Mouse (Mus musculus) kidney, postnatal 0 days (tissue): ENCODE data around the gene Dgcr2. TPM values are rescaled to one million over a fixed set of nuclear protein-coding genes. Genes with fewer than 3 reads are reported as not detected.

Experiments
- ATAC-seq: fragments of 200-750 bp; cut with Nextera tagmentation; replicated peaks from 2 replicates; pipeline ENCODE4 v1.8.0; 2017; ENCODE audit warnings: low read depth, moderate number of reproducible peaks, moderate TSS enrichment, moderate library complexity; ENCODE audit not compliant: low FRiP score
- DNase-seq: peaks from one replicate; pipeline ENCODE4 v3.0.0-alpha.2; 2016; ENCODE audit warnings: low spot score
- H3K27ac ChIP-seq: fragments of 300-500 bp; sonication (generic); 2 replicates; pipeline ENCODE4 v1.5.1; 2014; ENCODE audit warnings: mild to moderate bottlenecking
- H3K27me3 ChIP-seq: fragments of 300-500 bp; sonication (generic); 2 replicates; pipeline ENCODE4 v1.6.1; 2014; ENCODE audit warnings: low read length, mixed read lengths; ENCODE audit not compliant: insufficient read depth
- H3K36me3 ChIP-seq: fragments of 300-500 bp; sonication (generic); 2 replicates; pipeline ENCODE4 v1.6.1; 2014; ENCODE audit warnings: low read length, mixed read lengths; ENCODE audit not compliant: insufficient read depth
- H3K4me1 ChIP-seq: fragments of 300-500 bp; sonication (generic); replicated peaks from 2 replicates; pipeline ENCODE4 v1.6.1; 2014; ENCODE audit warnings: antibody characterized with exemption, low read length, mixed read lengths; ENCODE audit not compliant: insufficient read depth
- H3K4me2 ChIP-seq: fragments of 300-500 bp; sonication (generic); 2 replicates; pipeline ENCODE4 v1.6.1; 2014; ENCODE audit warnings: mild to moderate bottlenecking, low read length, moderate library complexity, mixed read lengths
- H3K4me3 ChIP-seq: fragments of 300-500 bp; sonication (generic); replicated peaks from 2 replicates; pipeline ENCODE4 v1.5.1; 2014; ENCODE audit warnings: low read depth, low read length
- H3K9ac ChIP-seq: fragments of 300-500 bp; sonication (generic); 2 replicates; pipeline ENCODE4 v1.6.1; 2014; ENCODE audit warnings: low read depth, low read length
- H3K9me3 ChIP-seq: fragments of 300-500 bp; sonication (generic); replicated peaks from 2 replicates; pipeline ENCODE4 v1.6.1; 2016; ENCODE audit warnings: low read length, inconsistent platforms, mixed read lengths
- CTCF ChIP-seq: IDR thresholded peaks from 2 replicates; pipeline ENCODE4 v1.5.1; 2016; ENCODE audit warnings: antibody characterized with exemption, low read depth, mild to moderate bottlenecking, moderate library complexity
- WGBS: fragments of 180-500 bp; shearing (Covaris S2); extraction: QIAGEN DNeasy Blood & Tissue Kit; methylation state at CpG from one replicate; pipeline ENCODE4 v1.1.7; 2014; 5-methylcytosine and 5-hydroxymethylcytosine counted together
- polyA plus RNA-seq: library from polyadenylated mRNA; unstranded; fragments of >200 nt; fragmentation: Nextera tagmentation; extraction: Ambion mirVana; gene quantifications from 2 replicates; pipeline ENCODE4 v1.2.1, GENCODE M21; 2015

Dgcr2 gene
- polyA plus RNA-seq, 1 experiment from 2014 or later: 57.8 TPM

DNA sequence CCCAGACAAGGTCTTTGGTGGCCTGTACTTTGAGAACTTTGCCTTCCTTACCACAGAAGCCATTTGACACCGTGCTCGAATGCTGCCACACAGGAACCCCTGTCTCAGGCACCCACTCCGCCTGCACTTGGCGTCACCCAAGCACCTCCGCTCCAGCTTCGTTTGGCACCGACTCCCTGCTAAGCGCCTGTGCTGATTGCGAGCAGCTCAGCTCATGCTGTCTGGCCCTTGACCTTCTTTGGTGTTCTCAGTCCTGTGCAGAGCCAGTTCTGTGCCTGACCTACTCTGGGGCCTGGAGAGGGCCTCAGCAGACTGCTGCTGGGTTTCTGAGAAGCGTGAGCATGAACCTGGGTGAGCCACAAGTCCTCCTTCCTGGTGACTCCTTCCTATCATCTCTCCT is 38.4 kb upstream of the Dgcr2 start:
- Histone ChIP-seq H3K27ac (no peak overlapping the region), H3K9ac (no peak overlapping the region), H3K4me2 (no peak overlapping the region), H3K36me3 (no peaks in the 10 kb centered on the region), H3K9me3 (no peaks in the 10 kb centered on the region), H3K4me3 (no peak overlapping the region), H3K4me1 (no peaks in the 10 kb centered on the region), H3K27me3 (no peaks in the 10 kb centered on the region)
- DNase-seq (no peak), ATAC-seq (no peak)
- WGBS: 82% methylated on average over 10 of the region's 10 CpGs
- TF ChIP-seq CTCF: no peak

DNA sequence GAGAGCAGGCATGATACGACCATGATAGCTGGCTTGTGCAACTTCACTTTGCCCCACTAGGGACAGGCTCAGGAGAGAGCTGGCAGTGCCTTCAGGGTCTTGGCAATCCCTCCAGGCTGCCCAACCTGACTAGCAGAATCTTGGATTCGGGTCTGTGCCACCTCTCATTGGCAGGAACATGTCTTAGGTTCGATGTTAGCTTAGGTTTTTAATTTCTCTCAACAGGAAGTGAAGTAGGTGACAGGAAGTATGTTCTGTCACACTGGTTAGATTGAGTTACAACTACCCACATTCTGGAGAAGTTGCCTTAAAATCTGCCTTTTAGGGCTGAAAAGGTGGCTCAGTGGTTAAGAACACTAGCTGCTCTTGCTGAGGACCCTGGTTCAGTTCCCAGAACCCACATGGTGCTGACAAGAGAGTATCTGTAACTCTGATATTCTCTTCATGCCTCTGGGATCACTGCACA is 36.1 kb upstream of the Dgcr2 start:
- no peaks in the 10 kb centered on the region for H3K9me3 ChIP-seq
- no peak overlapping the region for H3K9ac ChIP-seq
- H3K36me3 ChIP-seq: no peaks in the 10 kb centered on the region
- H3K27me3 ChIP-seq: no peaks in the 10 kb centered on the region
- no peak overlapping the region for H3K27ac ChIP-seq
- TF ChIP-seq CTCF: no peak
- ATAC-seq (no peak), DNase-seq (no peak)
- WGBS: 56% methylated on average over 3 of the region's 3 CpGs
- no peak overlapping the region for H3K4me2 ChIP-seq
- H3K4me1 ChIP-seq: no peaks in the 10 kb centered on the region
- H3K4me3 ChIP-seq: no peak overlapping the region

GRCm38 (mm10) chr16:17933594-17934444 is 35.5 kb upstream of the Dgcr2 start:
- Histone ChIP-seq H3K36me3 (no peaks in the 10 kb centered on the region), H3K9me3 (no peaks in the 10 kb centered on the region), H3K27ac (no peak overlapping the region), H3K4me2 (no peak overlapping the region), H3K27me3 (no peaks in the 10 kb centered on the region), H3K4me3 (no peak overlapping the region), H3K9ac (no peak overlapping the region), H3K4me1 (no peaks in the 10 kb centered on the region)
- ATAC-seq (no peak), DNase-seq (no peak)
- 73% methylated on average over 9 of the region's 9 CpGs for WGBS
- no peak for TF ChIP-seq CTCF

DNA sequence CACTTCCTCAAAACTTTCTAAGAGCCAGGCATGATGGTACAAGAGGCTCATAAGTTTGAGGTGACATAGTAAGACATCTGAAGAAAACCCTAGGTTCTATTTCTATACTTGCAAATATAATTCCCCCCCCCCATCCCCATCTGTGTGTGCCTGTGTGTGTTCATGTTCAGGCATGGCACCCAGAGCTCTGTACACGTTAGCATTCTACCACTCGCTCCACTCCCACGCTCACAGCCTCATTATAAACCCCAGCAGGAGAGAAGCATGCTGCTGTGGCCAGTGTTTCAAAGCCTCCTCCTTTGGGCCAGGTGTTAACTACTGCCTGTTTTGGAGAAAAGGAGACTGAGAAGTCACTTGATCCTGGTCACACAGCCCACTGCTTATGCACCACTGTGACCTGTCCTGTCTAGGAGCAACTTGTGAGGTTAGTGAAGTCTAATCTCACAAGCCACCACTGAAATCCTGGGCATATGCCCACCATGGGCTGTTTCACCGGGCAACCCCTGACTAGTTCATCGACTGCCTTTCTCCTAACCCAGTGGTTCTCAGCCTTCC is 33.6 kb upstream of the Dgcr2 start:
- Histone ChIP-seq H3K9ac (no peak overlapping the region), H3K4me2 (no peak overlapping the region), H3K27me3 (no peaks in the 10 kb centered on the region), H3K27ac (no peak overlapping the region), H3K4me1 (no peaks in the 10 kb centered on the region), H3K4me3 (no peak overlapping the region), H3K36me3 (no peaks in the 10 kb centered on the region), H3K9me3 (no peaks in the 10 kb centered on the region)
- ATAC-seq: no peak
- DNase-seq: no peak
- WGBS: 57% methylated on average over 5 of the region's 5 CpGs
- no peak for TF ChIP-seq CTCF

- no peak overlapping the region for H3K27ac ChIP-seq
- no peak for DNase-seq
- no peaks in the 10 kb centered on the region for H3K27me3 ChIP-seq
- ATAC-seq: no peak
- no peak overlapping the region for H3K9ac ChIP-seq
- H3K36me3 ChIP-seq: 0 out of 2 replicates have a peak, but pooled peaks cover 6% of the 10 kb centered on the region
- H3K4me2 ChIP-seq: no peak overlapping the region
- TF ChIP-seq CTCF: no peak
- no peaks in the 10 kb centered on the region for H3K9me3 ChIP-seq
- H3K4me1 ChIP-seq: no peaks in the 10 kb centered on the region
- WGBS: 64% methylated on average over 2 of the region's 2 CpGs
- no peak overlapping the region for H3K4me3 ChIP-seq
Observed at GRCm38 (mm10) chr16:17929631-17930030, 31.3 kb upstream of the Dgcr2 start.

DNA sequence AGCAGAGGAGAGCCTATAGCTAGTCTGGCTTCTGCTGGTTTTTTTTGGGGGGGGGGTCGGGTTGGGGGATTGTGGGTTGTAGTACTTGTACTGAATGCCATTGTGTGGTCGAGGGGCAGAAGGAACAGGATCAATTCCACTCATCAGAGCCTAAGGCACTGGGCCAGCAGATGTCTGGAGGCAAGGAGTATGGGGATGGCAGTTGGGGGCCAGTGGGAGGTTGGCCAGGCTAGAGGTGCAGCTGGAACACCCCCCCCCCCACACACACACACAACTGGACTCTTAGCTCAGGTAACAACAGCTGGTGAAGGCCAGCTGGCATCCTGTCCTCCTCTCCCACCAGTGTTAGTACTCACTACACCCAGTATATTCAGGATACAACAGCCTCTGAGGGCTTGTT is 30.8 kb upstream of the Dgcr2 start:
- ATAC-seq: no peak
- Histone ChIP-seq H3K9ac (no peak overlapping the region), H3K4me2 (no peak overlapping the region), H3K4me1 (no peaks in the 10 kb centered on the region), H3K27ac (peak overlapping the region; percentile 94; the same call in 1 of the 2 replicates), H3K9me3 (no peaks in the 10 kb centered on the region), H3K36me3 (0 out of 2 replicates have a peak, but pooled peaks cover 6% of the 10 kb centered on the region), H3K27me3 (no peaks in the 10 kb centered on the region), H3K4me3 (no peak overlapping the region)
- no peak for TF ChIP-seq CTCF
- DNase-seq: no peak
- WGBS: 40% methylated on average over 2 of the region's 2 CpGs
